Mouse (Mus musculus): ENCODE results near the gene Rasa1. TPM values are rescaled to one million over a fixed set of nuclear protein-coding genes. Genes with fewer than 3 reads are reported as not detected.

Rasa1 gene
- 9.7 and 10.6 TPM in 2 replicates for polyA plus RNA-seq (2012; rRNA removed)

GRCm38 (mm10) chr13:85288843-85289713 is at the start of gene Rasa1:
Gene Rasa1 (minus strand): TSS chr13:85289130.

GRCm38 (mm10) chr13:85188903-85189643 is 99.9 kb downstream of the Rasa1 start, which contains the start of gene Ccnh:
Gene Ccnh (plus strand): TSS chr13:85189408.

Other genes with a start within 250 kb of the Rasa1 start
- 16.5 and 19.8 TPM in 2 replicates for gene Ccnh, start 99.7 kb downstream of the Rasa1 start, polyA plus RNA-seq (2012; rRNA removed)